Mouse (Mus musculus) MEL (cell line): ENCODE data around the gene Ak7. TPM values are rescaled to one million over a fixed set of nuclear protein-coding genes. Genes with fewer than 3 reads are reported as not detected.

Experiments
- DNase-seq: peaks from one replicate; pipeline ENCODE4 v3.0.0; 2011; ENCODE audit warnings: low read depth, low spot score
- H3K27ac ChIP-seq: 2 replicates; pipeline ENCODE4 v1.5.1; 2012; ENCODE audit warnings: low read depth, mild to moderate bottlenecking, control low read depth, low read length, moderate library complexity; ENCODE audit not compliant: control insufficient read depth
- H3K27me3 ChIP-seq, 2 experiments: fragments of 150-350 bp in 1 of 2; sonication (generic) in 1 of 2; 2 replicates each; pipeline ENCODE4 v1.6.1; 2012; ENCODE audit warnings: low read length in 2 of 2, mild to moderate bottlenecking in 2 of 2, improper control_type of control experiment in 1 of 2, moderate library complexity in 1 of 2; ENCODE audit not compliant: insufficient read depth in 2 of 2, control insufficient read depth in 1 of 2
- H3K36me3 ChIP-seq, 2 experiments: 2 replicates each; pipeline ENCODE4 v1.6.1; 2012 to 2014; ENCODE audit warnings: low read length in 2 of 2, improper control_type of control experiment in 1 of 2, inconsistent platforms in 1 of 2, mild to moderate bottlenecking in 1 of 2; ENCODE audit not compliant: insufficient read depth in 2 of 2, control insufficient read depth in 1 of 2
- H3K4me1 ChIP-seq, 2 experiments: fragments of 150-350 bp in 1 of 2; sonication (generic) in 1 of 2; 2 replicates each; pipeline ENCODE4 v1.6.1; 2012; ENCODE audit warnings: low read length in 2 of 2, improper control_type of control experiment in 1 of 2, mild to moderate bottlenecking in 1 of 2; ENCODE audit not compliant: insufficient read depth in 2 of 2, control insufficient read depth in 1 of 2
- H3K4me3 ChIP-seq, 2 experiments: fragments of 150-350 bp in 1 of 2; sonication (generic) in 1 of 2; 2 replicates each; pipeline ENCODE4 v1.5.1; 2012; ENCODE audit warnings: low read depth in 2 of 2, low read length in 2 of 2, mild to moderate bottlenecking in 2 of 2, moderate library complexity in 2 of 2, control low read depth in 1 of 2, improper control_type of control experiment in 1 of 2; ENCODE audit not compliant: control insufficient read depth in 1 of 2, insufficient read depth in 1 of 2
- H3K79me2 ChIP-seq: 2 replicates; pipeline ENCODE4 v1.6.1; 2012; ENCODE audit warnings: mild to moderate bottlenecking, low read length, moderate library complexity; ENCODE audit not compliant: control insufficient read depth, poor library complexity, insufficient read depth
- H3K9ac ChIP-seq: 2 replicates; pipeline ENCODE4 v1.6.1; 2012; ENCODE audit warnings: low read depth, mild to moderate bottlenecking, control low read depth, low read length, moderate library complexity; ENCODE audit not compliant: control insufficient read depth, poor library complexity, severe bottlenecking
- H3K9me3 ChIP-seq: fragments of 150-350 bp; sonication (generic); replicated peaks from 2 replicates; pipeline ENCODE4 v1.6.1; 2012; ENCODE audit warnings: mild to moderate bottlenecking, low read length, improper control_type of control experiment, moderate library complexity; ENCODE audit not compliant: insufficient read depth
- BHLHE40 ChIP-seq: IDR thresholded peaks from 2 replicates; pipeline ENCODE4 v1.6.1; 2012; ENCODE audit warnings: low read depth, mild to moderate bottlenecking, inconsistent platforms, low read length, improper control_type of control experiment, borderline replicate concordance
- CHD1 ChIP-seq: IDR thresholded peaks from 2 replicates; pipeline ENCODE4 v1.6.1; 2012; ENCODE audit warnings: low read depth, mild to moderate bottlenecking, inconsistent platforms, low read length, improper control_type of control experiment
- CTCF ChIP-seq, 3 experiments: IDR thresholded peaks in 2 of 3; conservative IDR thresholded peaks in 1 of 3; 2 replicates each; pipeline ENCODE4 v1.5.1; 2011 to 2012; ENCODE audit warnings: low read length in 3 of 3, low read depth in 2 of 3, mild to moderate bottlenecking in 2 of 3, improper control_type of control experiment in 1 of 3, inconsistent platforms in 1 of 3, mixed read lengths in 1 of 3, moderate library complexity in 1 of 3; ENCODE audit not compliant: control insufficient read depth in 1 of 3, insufficient read depth in 1 of 3, poor library complexity in 1 of 3, severe bottlenecking in 1 of 3
- E2F4 ChIP-seq: IDR thresholded peaks from 2 replicates; pipeline ENCODE4 v1.6.1; 2011; ENCODE audit warnings: low read depth, low read length, improper control_type of control experiment, borderline replicate concordance
- EP300 ChIP-seq, 2 experiments: IDR thresholded peaks; 2 replicates each; pipeline ENCODE4 v1.6.1; 2011; ENCODE audit warnings: improper control_type of control experiment in 2 of 2, low read length in 2 of 2, low read depth in 1 of 2, mild to moderate bottlenecking in 1 of 2
- ETS1 ChIP-seq: IDR thresholded peaks from 2 replicates; pipeline ENCODE4 v1.6.1; 2012; ENCODE audit warnings: low read depth, mild to moderate bottlenecking, inconsistent platforms, low read length, improper control_type of control experiment, moderate library complexity
- GATA1 ChIP-seq: IDR thresholded peaks from 2 replicates; pipeline ENCODE4 v1.6.1; 2011; ENCODE audit warnings: low read depth, low read length, improper control_type of control experiment
- KAT2A ChIP-seq: conservative IDR thresholded peaks from 2 replicates; pipeline ENCODE4 v1.6.1; 2012; ENCODE audit warnings: low read depth, low read length, improper control_type of control experiment, inconsistent platforms
- MAFK ChIP-seq: IDR thresholded peaks from 2 replicates; pipeline ENCODE4 v1.6.1; 2011; ENCODE audit warnings: low read depth, mild to moderate bottlenecking, low read length, improper control_type of control experiment, borderline replicate concordance
- MAX ChIP-seq: IDR thresholded peaks from 2 replicates; pipeline ENCODE4 v1.6.1; 2011; ENCODE audit warnings: low read length, improper control_type of control experiment
- MAZ ChIP-seq: IDR thresholded peaks from 2 replicates; pipeline ENCODE4 v1.6.1; 2012; ENCODE audit warnings: low read depth, mild to moderate bottlenecking, inconsistent platforms, low read length, improper control_type of control experiment
- MXI1 ChIP-seq: IDR thresholded peaks from 2 replicates; pipeline ENCODE4 v1.6.1; 2011; ENCODE audit warnings: mild to moderate bottlenecking, low read depth, low read length, improper control_type of control experiment
- MYC ChIP-seq: IDR thresholded peaks from 2 replicates; pipeline ENCODE4 v1.6.1; 2011; ENCODE audit warnings: low read depth, mild to moderate bottlenecking, low read length, improper control_type of control experiment, moderate library complexity
- POLR2A ChIP-seq, 2 experiments: IDR thresholded peaks; 2 replicates each; pipeline ENCODE4 v1.6.1; 2011 to 2012; ENCODE audit warnings: low read length in 2 of 2, mild to moderate bottlenecking in 2 of 2, control low read depth in 1 of 2, improper control_type of control experiment in 1 of 2, low read depth in 1 of 2, moderate library complexity in 1 of 2; ENCODE audit not compliant: control insufficient read depth in 1 of 2, insufficient read depth in 1 of 2, poor library complexity in 1 of 2
- POLR2AphosphoS2 ChIP-seq: IDR thresholded peaks from 2 replicates; pipeline ENCODE4 v1.6.1; 2011; ENCODE audit warnings: low read length, improper control_type of control experiment
- POLR2AphosphoS5 ChIP-seq: IDR thresholded peaks from 2 replicates; pipeline ENCODE4 v1.6.1; 2012; ENCODE audit warnings: low read depth, borderline replicate concordance, mild to moderate bottlenecking, inconsistent platforms, low read length, moderate library complexity, mixed read lengths
- RCOR1 ChIP-seq: IDR thresholded peaks from 2 replicates; pipeline ENCODE4 v1.6.1; 2012; ENCODE audit warnings: low read depth, mild to moderate bottlenecking, inconsistent platforms, low read length, improper control_type of control experiment
- SIN3A ChIP-seq: IDR thresholded peaks from 2 replicates; pipeline ENCODE4 v1.6.1; 2012; ENCODE audit warnings: low read length, improper control_type of control experiment, inconsistent platforms
- SMC3 ChIP-seq: IDR thresholded peaks from 2 replicates; pipeline ENCODE4 v1.6.1; 2011; ENCODE audit warnings: low read depth, low read length, improper control_type of control experiment
- TAL1 ChIP-seq: IDR thresholded peaks from 2 replicates; pipeline ENCODE4 v1.6.1; 2012; ENCODE audit warnings: mild to moderate bottlenecking, inconsistent platforms, low read length, moderate library complexity, mixed read lengths
- TCF12 ChIP-seq: IDR thresholded peaks from 2 replicates; pipeline ENCODE4 v1.6.1; 2014; ENCODE audit warnings: low read depth, mild to moderate bottlenecking, inconsistent platforms, low read length, improper control_type of control experiment, moderate library complexity
- USF1 ChIP-seq: IDR thresholded peaks from 2 replicates; pipeline ENCODE4 v1.6.1; 2014; ENCODE audit warnings: low read depth, mild to moderate bottlenecking, inconsistent platforms, low read length, improper control_type of control experiment, moderate library complexity
- ZKSCAN1 ChIP-seq: IDR thresholded peaks from 2 replicates; pipeline ENCODE4 v1.6.1; 2012; ENCODE audit warnings: low read depth, mild to moderate bottlenecking, inconsistent platforms, low read length, improper control_type of control experiment, moderate library complexity
- ZMIZ1 ChIP-seq: IDR thresholded peaks from 2 replicates; pipeline ENCODE4 v1.6.1; 2012; ENCODE audit warnings: low read depth, mild to moderate bottlenecking, inconsistent platforms, low read length, improper control_type of control experiment, moderate library complexity
- ZNF384 ChIP-seq: IDR thresholded peaks from 2 replicates; pipeline ENCODE4 v1.6.1; 2012; ENCODE audit warnings: low read depth, mild to moderate bottlenecking, inconsistent platforms, low read length, improper control_type of control experiment
- polyA plus RNA-seq, 2 experiments: library from polyadenylated mRNA; stranded (reverse) in 1 of 2; unstranded in 1 of 2; fragments of >175 nt in 1 of 2; fragments of >200 nt in 1 of 2; gene quantifications; 2 replicates each; pipeline versions ENCODE4 v1.2.1 to v1.2.4; 2012; ENCODE audit warnings: low replicate concordance in 2 of 2, low read depth in 1 of 2; ENCODE audit not compliant: insufficient read length in 2 of 2, insufficient read depth in 1 of 2, missing spikeins in 1 of 2
- total RNA-seq: library from RNA; depleted of rRNA; stranded (reverse); fragments of 300-350 nt; gene quantifications from 2 replicates; pipeline ENCODE4 v1.2.3, GENCODE M21; 2012

Ak7 gene
- total and polyA plus RNA-seq, 3 experiments: 0.31 to 0.36 TPM; not detected in 1

- H3K4me1 ChIP-seq: peaks cover 10 to 21% of the 10 kb centered on the region in 2 experiments
- H3K36me3 ChIP-seq: peaks cover 49 to 72% of the 10 kb centered on the region in 2 experiments
- TF ChIP-seq POLR2AphosphoS5: no peak
- no peak for TF ChIP-seq EP300 (IDR thresholded peaks at IDR 0.05; ENCODE audit: low read depth in 1 of 2, low read length in 2 of 2)
- TF ChIP-seq POLR2A (IDR thresholded peaks at IDR 0.05; ENCODE audit: control insufficient read depth in 1 of 2, insufficient read depth in 1 of 2, low read depth in 1 of 2, low read length in 2 of 2, poor library complexity in 1 of 2): no peak
- TF ChIP-seq USF1: no peak
- TF ChIP-seq ZMIZ1: no peak
- no peak for TF ChIP-seq MAFK
- DNase-seq: no peak
- no peak overlapping the region for H3K9ac ChIP-seq
- peaks cover 14% of the 10 kb centered on the region; the same call in 1 of the 2 replicates for H3K79me2 ChIP-seq
- no peak overlapping the region for H3K27ac ChIP-seq
- H3K27me3 ChIP-seq: no peaks in the 10 kb centered on the region
- H3K9me3 ChIP-seq: no peaks in the 10 kb centered on the region
- H3K4me3 ChIP-seq: no peak overlapping the region
Measured at GRCm38 (mm10) chr12:105805790-105806189, 100.0 kb downstream of the Ak7 start.

DNA sequence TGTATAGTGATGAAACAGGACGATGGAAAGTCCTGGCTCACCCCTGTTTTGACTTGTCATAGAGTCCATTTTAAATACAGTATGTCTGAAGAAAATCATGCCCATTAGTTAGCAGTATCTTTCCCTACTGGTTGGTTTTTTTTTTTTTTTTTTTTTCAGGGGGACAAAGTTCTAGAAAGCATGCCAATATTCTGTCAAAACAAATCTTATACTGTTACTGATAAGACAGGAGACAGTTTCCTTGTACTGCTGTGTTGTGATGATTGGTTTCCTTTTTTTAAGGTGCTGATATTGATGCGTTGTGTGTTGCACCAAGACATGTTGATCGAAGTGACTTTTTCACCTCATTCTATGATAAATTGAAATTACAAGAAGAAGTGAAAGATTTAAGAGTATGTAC, 100.4 kb downstream of the Ak7 start:
- H3K9ac ChIP-seq: no peak overlapping the region
- H3K36me3 ChIP-seq: peaks cover 47 to 74% of the 10 kb centered on the region in 2 experiments
- H3K27me3 ChIP-seq: no peaks in the 10 kb centered on the region
- no peak overlapping the region for H3K4me3 ChIP-seq
- H3K27ac ChIP-seq: no peak overlapping the region
- DNase-seq: peak; percentile 50
- H3K4me1 ChIP-seq: peaks cover 7 to 21% of the 10 kb centered on the region in 2 experiments
- no peaks in the 10 kb centered on the region for H3K9me3 ChIP-seq
- peaks cover 12% of the 10 kb centered on the region; the same call in 1 of the 2 replicates for H3K79me2 ChIP-seq
- peak; percentile 54 to 79; a peak in 3 of 4 replicates for TF ChIP-seq EP300 (IDR thresholded peaks at IDR 0.05; ENCODE audit: low read depth in 1 of 2, low read length in 2 of 2)
- peak; percentile 96 for TF ChIP-seq RCOR1
- peak; percentile 8; the same call in 1 of the 2 replicates for TF ChIP-seq BHLHE40
- 0 out of 2 replicates have a peak, but pooled peaks have one; percentile 37 for TF ChIP-seq MXI1
- TF ChIP-seq MAX: no peak
- no peak for TF ChIP-seq MYC
- no peak for TF ChIP-seq KAT2A
- TF ChIP-seq TCF12: peak; percentile 77
- no peak for TF ChIP-seq CTCF (IDR thresholded peaks at IDR 0.05 in 2 of 3, conservative IDR thresholded peaks at IDR 0.05 in 1 of 3; ENCODE audit: control insufficient read depth in 1 of 3, insufficient read depth in 1 of 3, low read depth in 2 of 3, low read length in 3 of 3, poor library complexity in 1 of 3, severe bottlenecking in 1 of 3)
- TF ChIP-seq CHD1: no peak
- TF ChIP-seq ZNF384: peak; percentile 99
- no peak for TF ChIP-seq SMC3
- TF ChIP-seq POLR2AphosphoS2: peak; percentile 35; the same call in 1 of the 2 replicates
- TF ChIP-seq ETS1: peak; percentile 79
- TF ChIP-seq E2F4: no peak
- peak; percentile 10; the same call in 1 of the 2 replicates for TF ChIP-seq ZKSCAN1
- TF ChIP-seq USF1: no peak
- TF ChIP-seq MAZ: no peak
- TF ChIP-seq TAL1: no peak
- peak; percentile 85 for TF ChIP-seq GATA1
- TF ChIP-seq SIN3A: peak; percentile 72; the same call in 1 of the 2 replicates
- no peak for TF ChIP-seq MAFK
